Mouse (Mus musculus) layer of hippocampus, postnatal 36 days (tissue): ENCODE data around the gene Cbx7. TPM values are rescaled to one million over a fixed set of nuclear protein-coding genes. Genes with fewer than 3 reads are reported as not detected.
"Not testable (repeated sequence)": the region's sequence is repeated elsewhere in the genome, so short reads cannot be mapped to it uniquely, and the experiment has no call there.

ENCODE experiments used
- DNase-seq, 2 experiments: peaks; one replicate each; pipeline ENCODE4 v3.0.0; 2022
- total RNA-seq, 2 experiments: library from RNA; stranded (reverse); gene quantifications; 2 replicates each; pipeline ENCODE4 v1.2.3; 2021

Gene Cbx7
- total RNA-seq, 2 experiments from 2014 or later, result 40.4 to 44.8 TPM

DNA sequence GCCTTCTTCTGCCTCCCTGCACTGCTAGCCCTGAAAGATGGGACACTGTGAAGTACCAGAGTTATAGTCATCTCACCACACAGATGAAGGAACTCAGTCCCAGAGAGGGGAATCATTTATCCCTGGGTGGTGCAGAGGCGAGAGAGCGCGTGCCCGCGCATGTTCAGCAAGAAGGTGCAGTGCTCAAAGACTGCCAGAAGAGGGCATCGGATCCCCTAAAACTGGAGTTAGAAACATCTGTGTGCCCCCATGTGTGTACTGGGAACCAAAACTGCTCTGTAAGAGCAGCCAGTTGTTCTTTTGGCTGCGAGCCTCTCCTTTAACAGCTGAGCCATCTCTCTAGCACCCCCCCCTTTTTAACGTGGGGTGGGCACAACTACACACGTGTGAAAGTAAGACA is 24.1 kb downstream of the Cbx7 start:
- no peak for DNase-seq

DNA sequence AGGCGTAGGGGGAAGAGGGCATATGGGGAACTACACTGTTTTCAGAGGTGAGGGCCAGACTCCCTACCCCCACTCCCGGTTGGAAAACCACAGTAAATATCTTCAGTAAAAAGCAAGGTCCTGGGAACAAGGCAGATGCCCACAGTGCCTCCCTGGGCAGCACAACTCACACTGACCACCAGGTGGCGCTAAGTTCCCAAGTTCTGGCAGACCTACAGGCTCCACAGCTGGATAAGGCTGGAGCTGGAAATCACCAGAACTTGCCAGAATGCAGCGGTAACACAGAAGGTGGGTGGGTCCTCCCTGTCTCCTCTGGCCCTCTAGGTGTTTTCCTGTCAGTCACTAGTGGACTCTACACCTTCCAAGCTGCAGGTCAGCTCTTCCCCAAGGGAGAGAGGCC is 24.9 kb downstream of the Cbx7 start:
- peak; percentile 83 to 88 for DNase-seq

DNA sequence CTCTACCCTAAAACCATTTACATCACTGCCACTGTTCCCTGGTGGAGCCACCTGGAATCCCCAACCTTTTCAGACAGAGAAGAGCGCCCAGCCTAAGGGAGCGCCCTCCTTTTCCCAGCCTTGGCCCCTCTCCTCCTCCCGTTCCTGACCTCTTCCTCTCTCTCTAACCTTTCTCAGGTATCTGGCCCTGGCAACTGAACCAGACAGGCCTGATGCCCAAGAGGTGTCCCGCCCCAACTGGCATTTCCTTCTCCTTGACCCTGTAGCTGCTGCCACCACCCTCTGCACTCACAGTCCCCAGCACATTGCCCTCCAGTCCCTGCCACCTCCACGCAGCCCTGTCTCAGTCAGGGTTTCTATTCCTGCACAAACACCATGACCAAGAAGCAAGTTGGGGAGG is 26.0 kb downstream of the Cbx7 start:
- DNase-seq, result no peak

DNA sequence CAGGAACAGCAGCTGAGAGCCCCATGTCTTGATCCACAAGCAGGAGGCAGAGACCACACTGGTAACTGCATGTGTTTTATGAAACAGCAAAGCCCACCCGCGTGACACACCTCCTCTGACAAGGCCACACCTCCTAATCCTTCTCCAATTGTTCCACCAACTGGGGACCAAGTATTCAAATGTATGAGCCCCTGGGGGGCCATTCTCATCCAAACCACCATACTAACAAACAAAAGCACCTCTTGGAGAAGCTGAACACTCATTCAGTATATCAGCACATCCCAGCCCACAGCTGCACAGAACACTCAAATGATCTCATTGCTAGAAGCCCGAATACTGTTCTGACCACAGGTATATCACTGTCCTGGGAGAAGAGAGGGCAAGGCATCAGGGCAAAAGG is 27.3 kb downstream of the Cbx7 start:
- DNase-seq, result no peak

- DNase-seq, result no peak
These were observed 28.4 kb downstream of the Cbx7 start for GRCm38 (mm10) chr15:79942541-79942940.

DNA sequence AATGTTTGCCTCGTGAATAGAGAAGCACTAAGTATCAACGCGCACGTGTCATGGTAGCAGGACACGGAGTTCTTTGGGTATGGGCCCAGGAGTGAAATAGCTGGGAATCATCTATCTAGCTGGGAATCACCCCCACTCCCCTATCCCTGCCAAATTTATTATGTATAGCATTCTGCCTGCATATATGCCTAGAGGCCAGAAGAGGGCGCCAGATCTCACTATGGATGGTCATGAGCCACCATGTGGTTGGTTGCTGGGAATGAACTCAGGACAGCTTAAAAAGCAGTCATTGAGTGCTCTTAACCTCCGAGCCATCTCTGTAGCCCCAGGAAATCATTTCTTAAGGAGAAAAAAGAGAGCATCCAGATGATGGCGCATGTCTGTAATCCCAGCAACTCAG is 30.0 kb downstream of the Cbx7 start:
- DNase-seq, result no peak

DNA sequence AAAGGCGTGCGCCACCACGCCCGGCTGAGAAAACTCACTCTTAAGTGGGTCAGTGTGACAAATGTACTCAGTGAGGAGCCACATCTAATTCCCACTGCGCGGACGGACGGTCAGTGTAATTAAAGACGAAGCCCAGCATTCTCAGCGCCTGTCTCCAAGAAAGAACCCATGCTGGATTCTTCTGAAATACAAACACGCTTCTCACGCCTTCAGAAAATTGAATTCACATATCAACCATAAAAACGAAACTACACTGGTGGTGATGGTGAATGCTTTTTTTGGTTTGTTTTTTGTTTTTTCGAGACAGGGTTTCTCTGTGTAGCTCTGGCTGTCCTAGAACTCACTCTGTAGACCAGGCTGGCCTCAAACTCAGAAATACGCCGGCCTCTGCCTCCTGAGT is 31.0 kb downstream of the Cbx7 start:
- no peak for DNase-seq

GRCm38 (mm10) chr15:79939501-79939900 is 31.4 kb downstream of the Cbx7 start:
- not testable (repeated sequence) for DNase-seq

DNA sequence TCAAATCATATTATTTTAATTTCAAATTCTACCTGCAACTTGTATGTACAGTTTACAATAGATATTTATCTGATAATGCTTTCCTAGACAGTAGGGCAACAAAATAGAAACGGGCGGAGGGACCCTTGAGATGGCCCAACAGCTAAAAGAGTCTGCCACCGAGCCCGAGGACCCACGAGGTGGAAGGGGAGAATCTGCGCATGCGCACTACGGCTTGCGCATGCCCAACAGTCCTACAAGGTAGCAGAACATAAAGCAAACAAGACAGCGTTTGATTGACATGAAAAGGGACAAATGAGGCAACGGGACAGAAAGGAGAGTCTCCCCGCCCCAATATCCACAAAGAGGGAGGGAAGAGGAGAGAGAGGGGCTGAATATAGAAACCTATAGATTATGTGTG is 31.9 kb downstream of the Cbx7 start:
- no peak for DNase-seq

GRCm38 (mm10) chr15:79936374-79936751 is 34.6 kb downstream of the Cbx7 start:
- no peak for DNase-seq

GRCm38 (mm10) chr15:79935654-79936373 is 35.1 kb downstream of the Cbx7 start:
- DNase-seq, result no peak

DNA sequence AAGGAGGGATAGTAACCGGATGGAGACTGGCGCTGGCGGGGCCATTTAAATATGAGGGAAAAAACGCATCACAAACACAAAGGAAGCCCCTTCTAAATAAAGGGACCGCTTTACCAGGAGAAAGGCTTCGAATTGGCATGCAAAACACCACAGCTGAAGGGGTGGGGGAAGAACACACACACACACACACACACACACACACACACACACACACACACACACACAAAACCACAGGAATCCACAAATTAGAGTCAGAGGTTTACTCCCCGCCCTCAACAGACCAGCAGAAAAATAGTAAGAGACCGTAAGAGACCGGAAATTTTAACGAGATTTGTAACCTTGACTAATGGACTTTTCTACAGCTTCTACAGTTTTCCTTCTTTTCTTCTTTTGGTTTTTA is 36.1 kb downstream of the Cbx7 start:
- DNase-seq, result no peak

GRCm38 (mm10) chr15:79933670-79934514 is 37.0 kb downstream of the Cbx7 start:
- DNase-seq, result no peak

- DNase-seq, result no peak
These were observed 37.8 kb downstream of the Cbx7 start for GRCm38 (mm10) chr15:79933052-79933669.

DNA sequence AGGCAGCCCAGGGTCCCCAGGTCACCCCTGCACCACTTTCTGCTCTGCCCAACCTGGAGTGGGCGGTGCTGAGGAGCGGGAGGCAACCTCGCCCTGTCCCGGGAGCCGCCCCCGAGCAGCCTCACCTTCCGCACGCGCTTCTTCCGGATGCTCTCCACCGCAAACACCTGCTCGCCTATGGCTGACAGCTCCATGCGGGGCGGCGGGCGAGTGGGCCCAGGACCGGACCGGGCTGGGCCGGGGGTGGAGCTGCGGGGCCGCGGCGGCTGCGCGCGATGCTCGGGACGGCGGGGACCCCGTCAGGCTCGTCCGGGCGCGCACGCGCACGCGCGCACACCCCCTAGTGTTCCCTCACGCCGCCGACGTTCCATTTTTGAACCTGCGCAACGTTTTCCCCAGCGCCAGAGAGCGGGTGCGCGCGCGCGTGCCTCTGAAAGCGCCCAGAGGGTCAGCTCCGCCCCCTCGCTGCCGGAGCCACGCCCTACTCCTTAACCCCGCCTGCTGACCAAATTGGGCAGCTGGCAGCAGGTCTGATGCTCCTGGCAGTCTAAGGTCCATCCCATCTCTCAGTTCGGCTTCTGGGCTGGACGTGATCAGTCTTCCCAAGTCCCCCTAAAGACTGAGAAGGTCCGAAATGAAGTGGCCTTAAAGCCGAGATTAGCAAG is 38.5 kb downstream of the Cbx7 start:
- peak; percentile 90 to 91 for DNase-seq

DNA sequence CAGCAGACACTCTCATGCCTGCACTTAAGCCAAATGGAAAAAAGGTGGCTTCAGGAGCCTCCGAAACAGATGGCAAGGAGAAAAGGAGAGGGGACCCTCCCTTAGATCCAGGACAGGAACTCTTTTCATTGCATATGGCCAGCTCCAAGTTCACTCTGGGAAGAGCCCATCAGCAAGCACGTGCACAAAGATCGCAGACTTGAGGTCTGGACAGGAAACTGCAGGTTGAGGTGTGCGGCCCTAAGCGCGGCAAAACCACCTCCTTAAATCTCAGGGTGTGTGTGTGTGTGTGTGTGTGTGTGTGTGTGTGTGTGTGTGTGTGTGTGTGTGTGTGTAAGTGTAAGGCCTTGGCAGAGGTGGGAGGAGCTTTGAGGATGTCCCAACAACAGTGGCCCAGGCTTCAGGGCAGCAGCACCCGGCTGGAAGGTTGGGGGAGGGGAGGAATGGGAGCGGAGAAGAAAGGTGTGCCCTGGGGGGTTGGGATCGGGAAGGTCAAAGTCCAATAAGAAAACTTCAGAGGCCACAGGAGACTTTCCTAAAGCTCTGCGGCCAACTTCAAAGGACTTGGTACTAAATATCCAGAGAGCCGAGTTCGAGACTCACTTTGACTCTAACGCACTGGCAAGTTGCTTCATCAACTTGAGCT is 39.3 kb downstream of the Cbx7 start:
- DNase-seq, result no peak

DNA sequence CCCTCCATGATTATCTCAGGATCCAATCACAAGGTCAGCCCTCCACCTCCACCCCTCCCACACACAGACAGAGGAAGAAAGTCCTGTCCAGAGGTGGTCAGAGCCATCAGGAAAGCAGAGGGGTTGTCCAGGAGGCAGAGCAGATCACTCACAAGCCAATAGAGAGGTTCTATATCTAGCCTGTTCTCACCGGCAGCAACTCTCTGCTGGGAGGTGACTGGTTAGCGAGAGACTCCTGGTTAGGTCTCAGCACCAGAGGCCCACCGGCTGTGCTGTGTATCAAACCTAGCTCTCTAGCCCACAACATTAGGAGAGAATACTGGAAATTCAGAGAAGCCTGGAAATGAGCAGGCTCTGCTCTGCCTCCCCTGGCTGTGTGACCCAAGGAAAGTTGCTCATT is 41.2 kb downstream of the Cbx7 start:
- no peak for DNase-seq

- DNase-seq, result no peak
These were observed 42.2 kb downstream of the Cbx7 start for GRCm38 (mm10) chr15:79928736-79929135.

DNA sequence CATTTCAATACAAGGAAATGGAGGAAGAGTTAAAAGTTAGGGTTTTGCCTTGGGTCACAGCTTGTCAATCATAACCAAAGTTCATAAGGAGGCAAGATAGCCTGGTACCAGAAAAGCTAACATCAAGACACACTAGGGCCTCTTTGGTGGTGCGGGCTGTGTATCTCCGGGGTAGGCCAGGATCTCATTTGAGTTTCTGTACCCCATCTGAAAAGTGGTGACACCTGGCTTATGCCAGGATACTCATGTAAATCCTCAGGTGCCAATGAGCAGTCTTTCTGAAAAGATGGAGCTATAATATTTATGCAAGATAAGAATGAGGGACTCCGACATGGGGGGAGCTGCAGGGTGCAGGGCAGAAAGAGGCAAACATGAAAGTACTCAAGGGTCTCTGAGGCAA is 42.6 kb downstream of the Cbx7 start:
- DNase-seq, result no peak

DNA sequence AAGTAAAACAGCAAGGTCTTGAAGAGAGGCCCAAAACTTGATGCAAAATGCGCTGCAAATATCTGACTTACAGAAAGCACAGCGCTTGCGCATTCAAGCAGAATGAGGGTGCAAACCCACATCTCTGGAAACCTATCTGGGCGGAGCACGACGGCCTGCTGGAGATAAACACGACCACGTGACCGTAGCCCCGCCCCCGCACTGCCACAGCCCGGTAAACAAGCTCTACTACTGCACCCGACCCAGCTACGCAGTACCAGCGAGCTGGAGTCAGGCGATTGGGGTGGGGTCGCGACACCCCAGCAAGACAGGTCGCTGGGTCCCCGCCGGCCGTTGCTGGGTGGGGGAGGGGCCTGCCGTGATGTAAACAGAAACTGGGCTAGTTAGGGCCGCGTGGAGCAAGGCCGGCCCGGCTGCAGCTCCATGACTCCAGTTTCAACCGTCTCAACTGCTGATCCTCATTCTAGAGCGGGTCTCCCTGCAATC is 43.2 kb downstream of the Cbx7 start:
- peak; percentile 91 for DNase-seq

DNA sequence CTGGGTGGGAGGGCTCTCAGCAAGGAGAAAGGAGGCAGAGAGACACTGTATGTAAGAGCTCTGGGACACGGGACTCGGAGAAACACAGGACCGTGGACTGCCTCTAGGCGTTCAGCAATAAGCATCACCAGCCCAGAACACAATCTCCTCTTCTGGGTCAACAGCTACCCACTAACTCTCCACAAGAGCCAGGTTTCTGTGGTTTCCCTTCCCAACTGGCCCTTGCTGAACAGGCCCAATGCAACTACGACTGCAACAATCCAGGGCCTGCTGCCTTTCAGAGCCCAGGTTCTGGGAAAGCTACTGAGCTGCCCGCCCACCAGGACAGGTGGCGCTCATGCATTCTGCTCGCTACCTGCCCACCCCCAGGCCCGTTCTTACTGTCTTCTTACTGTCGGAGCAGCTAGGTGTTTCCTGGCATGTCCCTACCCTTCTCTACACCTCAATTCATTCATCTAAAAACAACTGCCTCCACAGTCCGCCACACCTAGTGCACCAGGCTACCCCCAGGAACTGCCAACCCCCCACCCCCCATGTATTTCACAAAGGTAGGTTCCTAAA is 44.0 kb downstream of the Cbx7 start:
- DNase-seq, result no peak

GRCm38 (mm10) chr15:79919787-79920186 is 51.1 kb downstream of the Cbx7 start:
- DNase-seq, result no peak
